Mouse (Mus musculus): ENCODE data around the gene Klhl29. TPM values are rescaled to one million over a fixed set of nuclear protein-coding genes. Genes with fewer than 3 reads are reported as not detected.

Klhl29 gene
- polyA plus RNA-seq, 2 experiments: 4.9 to 14.0 TPM

GRCm38 (mm10) chr12:5331810-5332484, 43.5 kb downstream of the Klhl29 start:
- Histone ChIP-seq H3K27ac (replicated peaks; ENCODE audit: low read depth, low read length) (no peak overlapping the region), H3K4me2 (replicated peaks; ENCODE audit: low read depth, low read length, severe bottlenecking) (no peak overlapping the region), H3K27me3 (ENCODE audit: control insufficient read depth, insufficient read depth, low read length) (no peaks in the 10 kb centered on the region), H3K4me3 (replicated peaks; ENCODE audit: low read length) (no peak overlapping the region), H3K36me3 (ENCODE audit: control insufficient read depth, insufficient read depth, low read length) (no peaks in the 10 kb centered on the region), H3K9me3 (ENCODE audit: control insufficient read depth, low read length) (no peaks in the 10 kb centered on the region), H3K9ac (ENCODE audit: low read depth, low read length, severe bottlenecking) (no peak overlapping the region), H3K4me1 (ENCODE audit: control insufficient read depth, insufficient read depth, low read length) (peaks cover 13% of the 10 kb centered on the region)
- DNase-seq (ENCODE audit: low spot score) (peak; percentile 58), ATAC-seq (ENCODE audit: low FRiP score, low read depth) (peak; percentile 69)
- no peak for TF ChIP-seq POLR2A (IDR thresholded peaks at IDR 0.05; ENCODE audit: borderline replicate concordance, extremely low read depth, insufficient read depth, insufficient read length)
- 17% methylated on average over 13 of the region's 13 CpGs for WGBS

GRCm38 (mm10) chr12:5330496-5331070, 44.9 kb downstream of the Klhl29 start:
- H3K27me3 ChIP-seq (ENCODE audit: control insufficient read depth, insufficient read depth, low read length): no peaks in the 10 kb centered on the region

GRCm38 (mm10) chr12:5322444-5323087, 52.9 kb downstream of the Klhl29 start:
- Histone ChIP-seq H3K9ac (ENCODE audit: low read depth, low read length, severe bottlenecking) (no peak overlapping the region), H3K4me3 (replicated peaks; ENCODE audit: low read length) (no peak overlapping the region), H3K4me2 (replicated peaks; ENCODE audit: low read depth, low read length, severe bottlenecking) (no peak overlapping the region), H3K9me3 (ENCODE audit: control insufficient read depth, low read length) (no peaks in the 10 kb centered on the region), H3K27me3 (ENCODE audit: control insufficient read depth, insufficient read depth, low read length) (no peaks in the 10 kb centered on the region), H3K27ac (replicated peaks; ENCODE audit: low read depth, low read length) (no peak overlapping the region), H3K36me3 (ENCODE audit: control insufficient read depth, insufficient read depth, low read length) (no peaks in the 10 kb centered on the region), H3K4me1 (ENCODE audit: control insufficient read depth, insufficient read depth, low read length) (peaks cover 11% of the 10 kb centered on the region)
- no peak for DNase-seq (ENCODE audit: low spot score)
- 82% methylated on average over 9 of the region's 9 CpGs for WGBS
- no peak for ATAC-seq (ENCODE audit: low FRiP score, low read depth)
- no peak for TF ChIP-seq POLR2A (IDR thresholded peaks at IDR 0.05; ENCODE audit: borderline replicate concordance, extremely low read depth, insufficient read depth, insufficient read length)

More at GRCm38 (mm10) chr12:5330496-5331070, 44.9 kb downstream of the Klhl29 start:
- Histone ChIP-seq H3K9ac (ENCODE audit: low read depth, low read length, severe bottlenecking) (no peak overlapping the region), H3K36me3 (ENCODE audit: control insufficient read depth, insufficient read depth, low read length) (no peaks in the 10 kb centered on the region), H3K27ac (replicated peaks; ENCODE audit: low read depth, low read length) (no peak overlapping the region), H3K4me3 (replicated peaks; ENCODE audit: low read length) (no peak overlapping the region), H3K4me2 (replicated peaks; ENCODE audit: low read depth, low read length, severe bottlenecking) (no peak overlapping the region), H3K4me1 (ENCODE audit: control insufficient read depth, insufficient read depth, low read length) (peaks cover 13% of the 10 kb centered on the region), H3K9me3 (ENCODE audit: control insufficient read depth, low read length) (no peaks in the 10 kb centered on the region)
- DNase-seq (ENCODE audit: low spot score) (no peak), ATAC-seq (ENCODE audit: low FRiP score, low read depth) (no peak)
- TF ChIP-seq POLR2A (IDR thresholded peaks at IDR 0.05; ENCODE audit: borderline replicate concordance, extremely low read depth, insufficient read depth, insufficient read length): no peak
- 62% methylated on average over 6 of the region's 6 CpGs for WGBS

- Histone ChIP-seq H3K4me1 (ENCODE audit: control insufficient read depth, insufficient read depth, low read length) (peaks cover 18% of the 10 kb centered on the region), H3K4me2 (replicated peaks; ENCODE audit: low read depth, low read length, severe bottlenecking) (no peak overlapping the region), H3K27me3 (ENCODE audit: control insufficient read depth, insufficient read depth, low read length) (no peaks in the 10 kb centered on the region), H3K36me3 (ENCODE audit: control insufficient read depth, insufficient read depth, low read length) (no peaks in the 10 kb centered on the region), H3K27ac (replicated peaks; ENCODE audit: low read depth, low read length) (no peak overlapping the region), H3K9ac (ENCODE audit: low read depth, low read length, severe bottlenecking) (no peak overlapping the region), H3K9me3 (ENCODE audit: control insufficient read depth, low read length) (no peaks in the 10 kb centered on the region), H3K4me3 (replicated peaks; ENCODE audit: low read length) (no peak overlapping the region)
- DNase-seq (ENCODE audit: low spot score): no peak
- WGBS: 95% methylated on average over 3 of the region's 3 CpGs
- ATAC-seq (ENCODE audit: low FRiP score, low read depth): no peak
- no peak for TF ChIP-seq POLR2A (IDR thresholded peaks at IDR 0.05; ENCODE audit: borderline replicate concordance, extremely low read depth, insufficient read depth, insufficient read length)
Measured at GRCm38 (mm10) chr12:5321017-5321416, 54.5 kb downstream of the Klhl29 start.

GRCm38 (mm10) chr12:5319359-5319973, 56.0 kb downstream of the Klhl29 start:
- no peaks in the 10 kb centered on the region for H3K27me3 ChIP-seq (ENCODE audit: control insufficient read depth, insufficient read depth, low read length)
- no peak overlapping the region for H3K27ac ChIP-seq (replicated peaks; ENCODE audit: low read depth, low read length)
- no peaks in the 10 kb centered on the region for H3K9me3 ChIP-seq (ENCODE audit: control insufficient read depth, low read length)
- TF ChIP-seq POLR2A (IDR thresholded peaks at IDR 0.05; ENCODE audit: borderline replicate concordance, extremely low read depth, insufficient read depth, insufficient read length): no peak
- ATAC-seq (ENCODE audit: low FRiP score, low read depth): no peak
- no peaks in the 10 kb centered on the region for H3K36me3 ChIP-seq (ENCODE audit: control insufficient read depth, insufficient read depth, low read length)
- WGBS: 18% methylated on average over 12 of the region's 12 CpGs
- no peak overlapping the region for H3K4me2 ChIP-seq (replicated peaks; ENCODE audit: low read depth, low read length, severe bottlenecking)
- DNase-seq (ENCODE audit: low spot score): peak; percentile 29
- no peak overlapping the region for H3K4me3 ChIP-seq (replicated peaks; ENCODE audit: low read length)
- peaks cover 22% of the 10 kb centered on the region for H3K4me1 ChIP-seq (ENCODE audit: control insufficient read depth, insufficient read depth, low read length)
- no peak overlapping the region for H3K9ac ChIP-seq (ENCODE audit: low read depth, low read length, severe bottlenecking)

Measured in limb, embryonic 14.5 days (tissue).